Mouse (Mus musculus) neural tube, embryonic 10.5 days (tissue): ENCODE data around the gene Ercc8.

ENCODE experiments used
- DNase-seq: peaks from one replicate; pipeline ENCODE4 v3.0.0-alpha.2; 2017; ENCODE audit warnings: low spot score; ENCODE audit errors: extremely low spot score

The Ercc8 gene

GRCm38 (mm10) chr13:108157156-108157555, 1.4 kb upstream of the Ercc8 start:
- DNase-seq: no peak

GRCm38 (mm10) chr13:108157732-108158464, 633 bp upstream of the Ercc8 start:
- DNase-seq: peak; percentile 15

- DNase-seq: no peak
These were observed 677 bp downstream of the Ercc8 start for GRCm38 (mm10) chr13:108159241-108159575.

GRCm38 (mm10) chr13:108159963-108160362, 1.4 kb downstream of the Ercc8 start:
- no peak for DNase-seq

- DNase-seq: no peak
These were observed 5.4 kb downstream of the Ercc8 start for GRCm38 (mm10) chr13:108163912-108164311.

- no peak for DNase-seq
These were observed 6.1 kb downstream of the Ercc8 start for GRCm38 (mm10) chr13:108164621-108165020.

GRCm38 (mm10) chr13:108170002-108170401, 11.5 kb downstream of the Ercc8 start:
- no peak for DNase-seq

- no peak for DNase-seq
These were observed 12.0 kb downstream of the Ercc8 start for GRCm38 (mm10) chr13:108170511-108170910.

- DNase-seq: no peak
These were observed 21.1 kb downstream of the Ercc8 start for GRCm38 (mm10) chr13:108179618-108180017.

- no peak for DNase-seq
These were observed 22.3 kb downstream of the Ercc8 start for GRCm38 (mm10) chr13:108180821-108181220.

- no peak for DNase-seq
These were observed 26.3 kb downstream of the Ercc8 start for GRCm38 (mm10) chr13:108184743-108185255.

- DNase-seq: no peak
These were observed 27.0 kb downstream of the Ercc8 start for GRCm38 (mm10) chr13:108185530-108185929.

- no peak for DNase-seq
These were observed 29.5 kb downstream of the Ercc8 start for GRCm38 (mm10) chr13:108187994-108188393.

- DNase-seq: no peak
These were observed 32.7 kb downstream of the Ercc8 start for GRCm38 (mm10) chr13:108191074-108191720.

- DNase-seq: no peak
These were observed 36.9 kb downstream of the Ercc8 start for GRCm38 (mm10) chr13:108195474-108195873.

- no peak for DNase-seq
These were observed 46.3 kb downstream of the Ercc8 start for GRCm38 (mm10) chr13:108204857-108205256.

- no peak for DNase-seq
These were observed 48.9 kb downstream of the Ercc8 start for GRCm38 (mm10) chr13:108207447-108207846.

GRCm38 (mm10) chr13:108208090-108208489, 49.6 kb downstream of the Ercc8 start:
- no peak for DNase-seq

GRCm38 (mm10) chr13:108210960-108211359, 52.4 kb downstream of the Ercc8 start:
- DNase-seq: no peak

GRCm38 (mm10) chr13:108212397-108213018, 54.0 kb downstream of the Ercc8 start:
- DNase-seq: no peak

GRCm38 (mm10) chr13:108214081-108214484, 55.6 kb downstream of the Ercc8 start, which contains the start of gene Elovl7:
Gene Elovl7 (plus strand): TSS chr13:108214404.
- no peak for DNase-seq

GRCm38 (mm10) chr13:108214485-108215107, 56.1 kb downstream of the Ercc8 start:
- peak; percentile 75 for DNase-seq
